Mouse (Mus musculus): Measurements from ENCODE around the gene Gm10570. TPM values are rescaled to one million over a fixed set of nuclear protein-coding genes. Genes with fewer than 3 reads are reported as not detected.

Gene Gm10570
- total RNA-seq, 2 experiments from 2014 or later = 0.69 to 2.4 TPM

GRCm38 (mm10) chr4:130306796-130307630, 1.5 kb downstream of the Gm10570 start:
- no peak for DNase-seq (ENCODE audit: low spot score in 2 of 2)

GRCm38 (mm10) chr4:130304746-130305145, 3.7 kb downstream of the Gm10570 start:
- DNase-seq (ENCODE audit: low spot score in 2 of 2) = no peak

GRCm38 (mm10) chr4:130302285-130302870, 6.1 kb downstream of the Gm10570 start:
- no peak for DNase-seq (ENCODE audit: low spot score in 2 of 2)

- DNase-seq (ENCODE audit: low spot score in 2 of 2) = no peak
Measured at GRCm38 (mm10) chr4:130299629-130300018, 8.8 kb downstream of the Gm10570 start.

- no peak for DNase-seq (ENCODE audit: low spot score in 2 of 2)
Measured at GRCm38 (mm10) chr4:130298877-130299628, 9.4 kb downstream of the Gm10570 start.

- DNase-seq (ENCODE audit: low spot score in 2 of 2) = no peak
Measured at GRCm38 (mm10) chr4:130297123-130297529, 11.3 kb downstream of the Gm10570 start.

GRCm38 (mm10) chr4:130296243-130296965, 12.1 kb downstream of the Gm10570 start:
- no peak for DNase-seq (ENCODE audit: low spot score in 2 of 2)

- DNase-seq (ENCODE audit: low spot score in 2 of 2) = no peak
Measured at GRCm38 (mm10) chr4:130295047-130295745, 13.3 kb downstream of the Gm10570 start.

- no peak for DNase-seq (ENCODE audit: low spot score in 2 of 2)
Measured at GRCm38 (mm10) chr4:130294513-130294912, 14.0 kb downstream of the Gm10570 start.

- DNase-seq (ENCODE audit: low spot score in 2 of 2) = peak in 1 of 2 experiments; percentile 81
Measured at GRCm38 (mm10) chr4:130292271-130292670, 16.2 kb downstream of the Gm10570 start.

- no peak for DNase-seq (ENCODE audit: low spot score in 2 of 2)
Measured at GRCm38 (mm10) chr4:130289824-130290223, 18.6 kb downstream of the Gm10570 start.

GRCm38 (mm10) chr4:130286531-130286930, 21.9 kb downstream of the Gm10570 start:
- no peak for DNase-seq (ENCODE audit: low spot score in 2 of 2)

GRCm38 (mm10) chr4:130283826-130284225, 24.6 kb downstream of the Gm10570 start:
- no peak for DNase-seq (ENCODE audit: low spot score in 2 of 2)

GRCm38 (mm10) chr4:130282856-130283255, 25.6 kb downstream of the Gm10570 start:
- no peak for DNase-seq (ENCODE audit: low spot score in 2 of 2)

GRCm38 (mm10) chr4:130279105-130279504, 29.4 kb downstream of the Gm10570 start, which contains the start of gene Serinc2:
TSS of gene Serinc2 (minus strand) at chr4:130279205.
- no peak for DNase-seq (ENCODE audit: low spot score in 2 of 2)

- DNase-seq (ENCODE audit: low spot score in 2 of 2) = no peak
Measured at GRCm38 (mm10) chr4:130276573-130277176, 31.8 kb downstream of the Gm10570 start.

GRCm38 (mm10) chr4:130275823-130276105, 32.7 kb downstream of the Gm10570 start:
- DNase-seq (ENCODE audit: low spot score in 2 of 2) = no peak

GRCm38 (mm10) chr4:130275016-130275822, 33.3 kb downstream of the Gm10570 start:
- DNase-seq (ENCODE audit: low spot score in 2 of 2) = no peak

- no peak for DNase-seq (ENCODE audit: low spot score in 2 of 2)
Measured at GRCm38 (mm10) chr4:130274346-130275015, 34.0 kb downstream of the Gm10570 start.
